Mouse (Mus musculus) neural tube, embryonic 14.5 days (tissue): ENCODE data around the gene D030056L22Rik. TPM values are rescaled to one million over a fixed set of nuclear protein-coding genes. Genes with fewer than 3 reads are reported as not detected.

ENCODE experiments used
- polyA plus RNA-seq: library from polyadenylated mRNA; unstranded; fragments of >200 nt; fragmentation: Nextera tagmentation; extraction: Ambion mirVana; gene quantifications from 2 replicates; pipeline ENCODE4 v1.2.1, GENCODE M21; 2014

D030056L22Rik gene
- polyA plus RNA-seq, 1 experiment from 2014 or later: 66.7 TPM

Other genes starting within 250 kb of the D030056L22Rik start
- gene Ostf1, start 81.4 kb upstream of the D030056L22Rik start, polyA plus RNA-seq: 25.8 and 44.7 TPM in 2 replicates
- gene Nmrk1, start 81.2 kb upstream of the D030056L22Rik start, polyA plus RNA-seq: 9.4 and 9.5 TPM in 2 replicates
- 11.2 and 15.9 TPM in 2 replicates for gene Carnmt1, start 42.4 kb upstream of the D030056L22Rik start, polyA plus RNA-seq
- 0.27 and 0.37 TPM in 2 replicates for gene Trpm6, start 36.8 kb downstream of the D030056L22Rik start, polyA plus RNA-seq